17 mouse cellular contexts compared by ENCODE assay signal in genomic region chr2:157147397-157148020, GRCm38 (mm10).
DNase-seq lines count a peak whose midpoint lies in the region.
"Had no signal": no experiment of that assay in that cellular context is flagged by ENCODE, and none has a peak within 500 bp of the region (broad histone marks: within the 10 kb centered on the region; RNA-seq: fewer than 3 reads in every experiment).

No protein-coding gene starts in this region.

- DNase-seq in thymus, postnatal 14 days = peak; percentile 16
- no peak for DNase-seq in thymus, adult 18-20 months
- peak; percentile 40 for DNase-seq in NIH3T3 (ENCODE audit: low read depth)
- DNase-seq in induced T-regulatory cell, adult 2 months (ENCODE audit: low read depth) = peak; percentile 86
- no peak for DNase-seq in cerebellum, adult 11-12 months
- DNase-seq in cerebellum, adult 9-11 months = no peak
- no peak for DNase-seq in cerebellum, postnatal 4 days (ENCODE audit: low spot score in 2 of 2)
- DNase-seq in ovary, postnatal 36 days (ENCODE audit: low spot score) = no peak
- DNase-seq: adrenal gland, postnatal 25 days; cerebellum, postnatal 14 days; embryo, embryonic 11 days; heart, postnatal 36 days; kidney, adult 9 months; kidney, postnatal 25 days; liver, embryonic 13.5 days; lung, adult 2 months; lung, postnatal 14 days had no signal

Comparison
In these comparisons a context has a peak if more than half of its experiments do, and no peak if none do; other contexts are left out.
1. DNase-seq: peak in thymus, postnatal 14 days (single experiment), NIH3T3 (single experiment) and induced T-regulatory cell, adult 2 months (single experiment); none in thymus, adult 18-20 months (0 of 2), cerebellum, adult 11-12 months (single experiment), cerebellum, adult 9-11 months (single experiment), cerebellum, postnatal 4 days (0 of 2) and ovary, postnatal 36 days (single experiment).